Mouse (Mus musculus): Measurements from ENCODE around the gene Xrn2.

Xrn2 gene

GRCm38 (mm10) chr2:147053229-147053892 is 40.6 kb downstream of the Xrn2 start:
- no peak for DNase-seq (ENCODE audit: low read depth, low spot score)

GRCm38 (mm10) chr2:147067480-147068246 is 54.9 kb downstream of the Xrn2 start:
- no peak for DNase-seq (ENCODE audit: low read depth, low spot score)

- no peak for DNase-seq (ENCODE audit: low read depth, low spot score)
Measured at GRCm38 (mm10) chr2:147069077-147069476, 56.3 kb downstream of the Xrn2 start.

GRCm38 (mm10) chr2:147070305-147070704 is 57.5 kb downstream of the Xrn2 start:
- DNase-seq (ENCODE audit: low read depth, low spot score): no peak

GRCm38 (mm10) chr2:147073962-147074361 is 61.2 kb downstream of the Xrn2 start:
- no peak for DNase-seq (ENCODE audit: low read depth, low spot score)

GRCm38 (mm10) chr2:147074399-147074798 is 61.6 kb downstream of the Xrn2 start:
- DNase-seq (ENCODE audit: low read depth, low spot score): no peak

- DNase-seq (ENCODE audit: low read depth, low spot score): no peak
Measured at GRCm38 (mm10) chr2:147082391-147082790, 69.6 kb downstream of the Xrn2 start.

- DNase-seq (ENCODE audit: low read depth, low spot score): no peak
Measured at GRCm38 (mm10) chr2:147083471-147084365, 70.9 kb downstream of the Xrn2 start.

GRCm38 (mm10) chr2:147084366-147085071 is 71.7 kb downstream of the Xrn2 start:
- no peak for DNase-seq (ENCODE audit: low read depth, low spot score)

- DNase-seq (ENCODE audit: low read depth, low spot score): no peak
Measured at GRCm38 (mm10) chr2:147085072-147085870, 72.5 kb downstream of the Xrn2 start, which contains the start of gene Nkx2-4. Nkx2-4 (minus strand) TSS chr2:147085445.

- DNase-seq (ENCODE audit: low read depth, low spot score): no peak
Measured at GRCm38 (mm10) chr2:147085937-147086336, 73.1 kb downstream of the Xrn2 start.

- no peak for DNase-seq (ENCODE audit: low read depth, low spot score)
Measured at GRCm38 (mm10) chr2:147086441-147086840, 73.6 kb downstream of the Xrn2 start.

GRCm38 (mm10) chr2:147119736-147120135 is 106.9 kb downstream of the Xrn2 start:
- DNase-seq (ENCODE audit: low read depth, low spot score): no peak

- no peak for DNase-seq (ENCODE audit: low read depth, low spot score)
Measured at GRCm38 (mm10) chr2:147127366-147127765, 114.6 kb downstream of the Xrn2 start.
